Comparison of ENCODE assay signal across 28 mouse cellular contexts in the genomic region with DNA sequence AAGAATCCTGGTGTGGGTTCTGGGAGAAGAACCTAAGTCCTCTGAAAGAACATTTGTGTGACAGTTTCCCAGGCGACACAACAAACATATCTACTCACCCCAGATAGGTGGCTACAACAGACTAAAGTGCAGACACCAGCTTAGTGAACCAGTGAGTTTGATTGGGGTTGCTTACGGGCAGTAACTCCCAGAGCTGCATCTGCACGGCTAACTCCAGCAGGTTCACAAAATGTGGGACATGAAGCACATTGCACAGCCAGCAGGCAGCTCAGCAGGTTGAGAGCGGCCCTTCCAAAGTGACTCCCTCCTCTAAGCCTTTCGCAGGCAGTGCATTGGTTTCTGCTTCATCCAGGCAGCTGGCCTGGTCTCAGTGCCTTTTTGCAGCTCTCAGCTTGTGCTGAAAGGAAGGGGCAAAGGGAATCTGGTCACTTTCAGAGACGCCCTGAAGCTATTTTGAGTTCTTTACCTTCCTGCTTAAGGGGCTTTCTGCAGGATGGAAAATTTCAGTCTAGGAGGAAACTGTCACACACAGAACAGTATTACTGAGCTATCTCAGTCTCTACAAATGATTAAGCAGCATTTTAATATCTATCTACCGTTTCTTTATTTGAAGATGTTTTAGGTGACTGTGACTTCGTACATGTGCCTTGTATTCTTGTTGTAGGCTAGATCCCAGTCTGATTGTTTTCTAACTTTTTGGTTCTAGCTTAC. TPM values are rescaled to one million over a fixed set of nuclear protein-coding genes. Genes with fewer than 3 reads are reported as not detected.
DNase-seq lines count a peak whose midpoint lies in the region; ATAC-seq and TF ChIP-seq lines count a peak whose summit lies in the region.
"Had no signal": no experiment of that assay in that cellular context is flagged by ENCODE, and none has a peak within 500 bp of the region (broad histone marks: within the 10 kb centered on the region; RNA-seq: fewer than 3 reads in every experiment).

No protein-coding gene starts in this region.

- TF ChIP-seq RAD21 in CH12.LX (IDR thresholded peaks at IDR 0.05; ENCODE audit: low read depth, low read length), result no peak

- H3K4me3 ChIP-seq in heart, embryonic 11.5 days (ENCODE audit: low read depth, low read length), result no peak overlapping the region
- no peak overlapping the region for H3K4me3 ChIP-seq in heart, embryonic 16.5 days (ENCODE audit: low read length)
- no peak overlapping the region for H3K4me3 ChIP-seq in CH12.LX (replicated peaks in 1 of 3; ENCODE audit: low read depth in 2 of 3, low read length in 2 of 3, poor library complexity in 1 of 3)
- H3K4me3 ChIP-seq: embryonic facial prominence, embryonic 12.5 days; kidney, embryonic 15.5 days; limb, embryonic 15.5 days; liver, embryonic 13.5 days had no signal

- 0 out of 2 replicates have a peak, but pooled peaks have one; percentile 18 for ATAC-seq in heart, embryonic 11.5 days (replicated peaks; ENCODE audit: insufficient number of reproducible peaks, low FRiP score, low TSS enrichment)
- no peak for ATAC-seq in heart, embryonic 16.5 days (replicated peaks; ENCODE audit: extremely low read depth, insufficient read depth, low FRiP score)
- ATAC-seq: forebrain, embryonic 14.5 days; lung, postnatal 0 days had no signal

- H3K36me3 ChIP-seq in heart, embryonic 11.5 days (ENCODE audit: control insufficient read depth, insufficient read depth, low read length), result peaks cover 22% of the 10 kb centered on the region
- H3K36me3 ChIP-seq in heart, embryonic 16.5 days (ENCODE audit: control insufficient read depth, insufficient read depth), result peaks cover 45% of the 10 kb centered on the region
- peaks cover 73 to 96% of the 10 kb centered on the region in 2 experiments for H3K36me3 ChIP-seq in CH12.LX (replicated peaks in 1 of 2; ENCODE audit: control insufficient read depth in 1 of 2, insufficient read depth in 1 of 2, low read length in 1 of 2)

- H3K27ac ChIP-seq in heart, embryonic 11.5 days (ENCODE audit: low read depth, low read length), result peak overlapping the region; percentile 83
- H3K27ac ChIP-seq in heart, embryonic 16.5 days (ENCODE audit: low read length), result peak overlapping the region; percentile 62
- H3K27ac ChIP-seq in CH12.LX (ENCODE audit: insufficient read depth, low read depth), result peak overlapping the region; percentile 85
- H3K27ac ChIP-seq: embryonic facial prominence, embryonic 12.5 days; hindbrain, embryonic 14.5 days; kidney, embryonic 15.5 days; limb, embryonic 15.5 days; liver, embryonic 13.5 days had no signal

- 61% methylated on average over 8 of the region's 8 CpGs for WGBS in heart, embryonic 11.5 days (ENCODE audit: insufficient replicate concordance)
- WGBS in heart, embryonic 16.5 days, result 46% methylated on average over 8 of the region's 8 CpGs

- H3K27me3 ChIP-seq in heart, embryonic 11.5 days (ENCODE audit: control insufficient read depth, insufficient read depth, low read length), result no peaks in the 10 kb centered on the region
- no peaks in the 10 kb centered on the region for H3K27me3 ChIP-seq in heart, embryonic 16.5 days (ENCODE audit: control insufficient read depth, insufficient read depth, low read length)
- no peaks in the 10 kb centered on the region for H3K27me3 ChIP-seq in CH12.LX (replicated peaks)
- H3K27me3 ChIP-seq: embryonic facial prominence, embryonic 12.5 days; kidney, embryonic 15.5 days; limb, embryonic 15.5 days; liver, embryonic 13.5 days had no signal

- DNase-seq in heart, postnatal 14 days, result no peak
- DNase-seq in heart, adult 8-10 months (ENCODE audit: low spot score), result no peak
- DNase-seq in CH12.LX (ENCODE audit: extremely low read depth), result peak; percentile 73
- no peak for DNase-seq in left cerebral cortex, adult 9 months (ENCODE audit: low spot score in 2 of 2)
- no peak for DNase-seq in gastrocnemius, postnatal 25 days
- DNase-seq: adrenal gland, adult 8-10 months; cerebellum, adult 11 months; cerebellum, adult 9-10 months; cerebellum, postnatal 36 days; embryo, embryonic 11 days; gastrocnemius, postnatal 14 days; kidney, adult 18-20 months; kidney, postnatal 25 days; left cerebral cortex, postnatal 4 days; liver, embryonic 13.5 days; lung, adult 18-20 months; midbrain, embryonic 14.5 days; thymus, adult 2 months; thymus, postnatal 36 days had no signal

- peak; percentile 98 for TF ChIP-seq EP300 in CH12.LX (IDR thresholded peaks at IDR 0.05; ENCODE audit: low read length)

- TF ChIP-seq POLR2A in CH12.LX (IDR thresholded peaks at IDR 0.05; ENCODE audit: low read depth, low read length), result 0 out of 2 replicates have a peak, but pooled peaks have one; percentile 16

- in situ Hi-C loops in CH12.LX (cut with MboI; ENCODE audit: low pct_ligation_motif_present, low pct_unique_long_range_greater_than_20kb, low sequenced_read_pairs), result no loop called here

- peaks cover 4% of the 10 kb centered on the region; the same call in 1 of the 2 replicates for H3K79me2 ChIP-seq in CH12.LX (replicated peaks; ENCODE audit: control insufficient read depth, extremely low read depth, insufficient read depth, poor library complexity, severe bottlenecking)

- no peak overlapping the region for H3K9ac ChIP-seq in heart, embryonic 11.5 days (ENCODE audit: low read depth, low read length)
- H3K9ac ChIP-seq in heart, embryonic 16.5 days (ENCODE audit: low read length), result no peak overlapping the region
- no peak overlapping the region; the same call in 1 of the 2 replicates for H3K9ac ChIP-seq in CH12.LX (ENCODE audit: insufficient read depth, low read depth)
- H3K9ac ChIP-seq: embryonic facial prominence, embryonic 12.5 days; hindbrain, embryonic 14.5 days; kidney, embryonic 15.5 days; limb, embryonic 15.5 days; liver, embryonic 13.5 days had no signal

- no peaks in the 10 kb centered on the region for H3K9me3 ChIP-seq in heart, embryonic 11.5 days (replicated peaks; ENCODE audit: control insufficient read depth, low read length)
- H3K9me3 ChIP-seq in heart, embryonic 16.5 days (replicated peaks; ENCODE audit: control insufficient read depth, low read length), result no peaks in the 10 kb centered on the region
- H3K9me3 ChIP-seq in CH12.LX (replicated peaks; ENCODE audit: low read length), result no peaks in the 10 kb centered on the region
- H3K9me3 ChIP-seq: embryonic facial prominence, embryonic 12.5 days; kidney, embryonic 15.5 days; limb, embryonic 15.5 days; liver, embryonic 13.5 days had no signal

- intact Hi-C loops in heart, postnatal 14 days (cut with DNase I), result no loop called here

- dilution Hi-C loops in CH12.LX (cut with MboI; ENCODE audit: extremely low pct_ligation_motif_present, extremely low pct_unique_long_range_greater_than_20kb, low sequenced_read_pairs), result no loop called here

- TF ChIP-seq CTCF in CH12.LX (conservative IDR thresholded peaks at IDR 0.05 in 1 of 2, IDR thresholded peaks at IDR 0.05 in 1 of 2; ENCODE audit: low read depth in 2 of 2, low read length in 2 of 2), result no peak

- no peaks in the 10 kb centered on the region; the same call in 1 of the 2 replicates for H3K4me1 ChIP-seq in heart, embryonic 11.5 days (ENCODE audit: control insufficient read depth, insufficient read depth, low read length)
- peaks cover 6% of the 10 kb centered on the region; the same call in 1 of the 2 replicates for H3K4me1 ChIP-seq in heart, embryonic 16.5 days (ENCODE audit: control insufficient read depth, insufficient read depth, low read length)
- peaks cover 21 to 74% of the 10 kb centered on the region in 2 experiments for H3K4me1 ChIP-seq in CH12.LX (ENCODE audit: control insufficient read depth in 1 of 2, insufficient read depth in 2 of 2)
- H3K4me1 ChIP-seq: embryonic facial prominence, embryonic 12.5 days; kidney, embryonic 15.5 days; limb, embryonic 15.5 days; liver, embryonic 13.5 days had no signal

- no peak overlapping the region for H3K4me2 ChIP-seq in heart, embryonic 11.5 days
- H3K4me2 ChIP-seq in heart, embryonic 16.5 days (ENCODE audit: low read depth, low read length), result no peak overlapping the region
- H3K4me2 ChIP-seq in CH12.LX (ENCODE audit: insufficient read depth, low read depth, poor library complexity, severe bottlenecking), result no peak overlapping the region; the same call in 1 of the 2 replicates
- H3K4me2 ChIP-seq: embryonic facial prominence, embryonic 12.5 days; hindbrain, embryonic 14.5 days; kidney, embryonic 15.5 days; limb, embryonic 15.5 days; liver, embryonic 13.5 days had no signal

TF ChIP-seq in CH12.LX, 34 proteins besides CTCF, POLR2A, EP300 and RAD21 (continues in another document):
- TF ChIP-seq UBTF (IDR thresholded peaks at IDR 0.05; ENCODE audit: low read depth, low read length) (peak; percentile 51; the same call in 1 of the 2 replicates), MAX (IDR thresholded peaks at IDR 0.05; ENCODE audit: low read length) (no peak), NELFE (IDR thresholded peaks at IDR 0.05; ENCODE audit: low read depth, low read length) (no peak), JUN (IDR thresholded peaks at IDR 0.05; ENCODE audit: insufficient read depth, low read depth, low read length) (peak; percentile 93), RCOR1 (conservative IDR thresholded peaks at IDR 0.05; ENCODE audit: low read depth, low read length) (peak; percentile 89)

RNA-seq across cellular contexts. Expression of gene Cntrl, which starts 44.7 kb away (rescaled TPM):
- 18.9 and 23.0 TPM in 2 replicates for polyA plus RNA-seq in heart, embryonic 11.5 days (2014; fragmentation: Nextera tagmentation; extraction: Ambion mirVana)
- 1 to 10 TPM; 8.7 to 9.2 TPM for total RNA-seq in heart, postnatal 14 days (2021)
- polyA plus RNA-seq in heart, embryonic 16.5 days (2015; fragmentation: Nextera tagmentation; extraction: Ambion mirVana), result 19.7 and 21.3 TPM in 2 replicates
- 1 to 10 TPM; 5.9 to 8.2 (median 6.2) TPM for total RNA-seq in heart, adult 8-10 months (2022)
- total RNA-seq in CH12.LX (2012; rRNA removed), result 55.6 and 59.1 TPM in 2 replicates
- 64.5 and 66.3 TPM in 2 replicates for total RNA-seq in CH12.LX (2014; rRNA removed)
- 64.5 and 69.7 TPM in 2 replicates for polyA plus RNA-seq in CH12.LX (2012; ENCODE audit: insufficient read length, low read depth)
- 1 to 10 TPM; 5.4 to 7.5 TPM for total RNA-seq in gastrocnemius, postnatal 25 days (2021)

RNA-seq across cellular contexts. Expression of gene Rab14, which starts 46.9 kb away (rescaled TPM):
- 212 and 239 TPM in 2 replicates for polyA plus RNA-seq in heart, embryonic 11.5 days (2014; fragmentation: Nextera tagmentation; extraction: Ambion mirVana)
- total RNA-seq in heart, postnatal 14 days (2021), result 100 to 1,000 TPM; 134 to 139 TPM
- 256 and 284 TPM in 2 replicates for polyA plus RNA-seq in heart, embryonic 16.5 days (2015; fragmentation: Nextera tagmentation; extraction: Ambion mirVana)
- total RNA-seq in heart, adult 8-10 months (2022), result 100 to 1,000 TPM; 120 to 139 (median 132) TPM
- 26.8 and 31.6 TPM in 2 replicates for total RNA-seq in CH12.LX (2012; rRNA removed)
- total RNA-seq in CH12.LX (2014; rRNA removed), result 66.2 and 69.2 TPM in 2 replicates
- polyA plus RNA-seq in CH12.LX (2012; ENCODE audit: insufficient read length, low read depth), result 83.1 and 94.4 TPM in 2 replicates
- total RNA-seq in gastrocnemius, postnatal 25 days (2021), result 10 to 100 TPM; 79.3 to 81.6 TPM

RNA-seq across cellular contexts. Expression of gene AI182371, which starts 52.7 kb away (rescaled TPM):
- 0.34 and 0.99 TPM in 2 replicates for polyA plus RNA-seq in heart, embryonic 11.5 days (2014; fragmentation: Nextera tagmentation; extraction: Ambion mirVana)
- under 1 TPM; 0.12 to 0.22 TPM for total RNA-seq in heart, postnatal 14 days (2021)
- polyA plus RNA-seq in heart, embryonic 16.5 days (2015; fragmentation: Nextera tagmentation; extraction: Ambion mirVana), result 0.10 and 0.42 TPM in 2 replicates
- total RNA-seq in heart, adult 8-10 months (2022), result under 1 TPM in 1 of 4 experiments, not detected in 3; 0.25 TPM
- total RNA-seq in CH12.LX (2012; rRNA removed) (0.68 and 0.80 TPM in 2 replicates), CH12.LX (2014; rRNA removed) (0.31 and 0.56 TPM in 2 replicates)
- 0.74 and 0.90 TPM in 2 replicates for polyA plus RNA-seq in CH12.LX (2012; ENCODE audit: insufficient read length, low read depth)
- not detected for total RNA-seq in gastrocnemius, postnatal 25 days (2021)
- total RNA-seq: monocyte, adult 5-6 weeks had no signal

Comparison
In these comparisons a context has a peak if more than half of its experiments do, and no peak if none do; other contexts are left out.
1. RNA of gene Cntrl, which starts 44.7 kb away (total RNA-seq): 55.6 to 66.3 TPM in CH12.LX; 8.7 to 9.2 TPM in heart, postnatal 14 days, 5.4 to 7.5 TPM in gastrocnemius, postnatal 25 days and 5.9 to 8.2 TPM in heart, adult 8-10 months; every median in the first group is over 4 times any median in the second.
2. Peak in every context shown above with its lines, with median percentiles within 50 percentile points of each other: H3K27ac ChIP-seq.